Mouse (Mus musculus) heart, postnatal 0 days (tissue): ENCODE measurements at regions not wholly inside any gene's neighbourhood (a gene's known extent, or its start where the extent isn't known, plus 50 kb on each side); places are given as distances from the start of the nearest gene placed in this dataset.

Experiments
- ATAC-seq: fragments of 200-750 bp; cut with Nextera tagmentation; 2 replicates; pipeline ENCODE4 v1.8.0; 2017; ENCODE audit warnings: low read depth, moderate number of reproducible peaks, moderate library complexity; ENCODE audit not compliant: insufficient read depth
- DNase-seq: peaks from one replicate; pipeline ENCODE4 v3.0.0-alpha.2; 2016; ENCODE audit warnings: low spot score
- H3K27ac ChIP-seq: fragments of 300-500 bp; sonication (generic); 2 replicates; pipeline ENCODE4 v1.5.1; 2014; ENCODE audit warnings: low read depth, mild to moderate bottlenecking
- H3K27me3 ChIP-seq: fragments of 300-500 bp; sonication (generic); 2 replicates; pipeline ENCODE4 v1.6.1; 2014; ENCODE audit warnings: low read length, mixed read lengths; ENCODE audit not compliant: control insufficient read depth, insufficient read depth
- H3K36me3 ChIP-seq: fragments of 300-500 bp; sonication (generic); replicated peaks from 2 replicates; pipeline ENCODE4 v1.6.1; 2014; ENCODE audit warnings: low read length, mixed read lengths; ENCODE audit not compliant: control insufficient read depth, insufficient read depth
- H3K4me1 ChIP-seq: fragments of 300-500 bp; sonication (generic); 2 replicates; pipeline ENCODE4 v1.6.1; 2014; ENCODE audit warnings: antibody characterized with exemption; ENCODE audit not compliant: control insufficient read depth, insufficient read depth
- H3K4me2 ChIP-seq: fragments of 300-500 bp; sonication (generic); 2 replicates; pipeline ENCODE4 v1.6.1; 2014; ENCODE audit warnings: low read depth, mild to moderate bottlenecking, low read length, moderate library complexity
- H3K4me3 ChIP-seq: fragments of 300-500 bp; sonication (generic); 2 replicates; pipeline ENCODE4 v1.5.1; 2014; ENCODE audit warnings: low read depth, low read length
- H3K9ac ChIP-seq: fragments of 300-500 bp; sonication (generic); replicated peaks from 2 replicates; pipeline ENCODE4 v1.6.1; 2014; ENCODE audit warnings: low read depth, low read length, mixed read lengths
- H3K9me3 ChIP-seq: fragments of 300-500 bp; sonication (generic); replicated peaks from 2 replicates; pipeline ENCODE4 v1.6.1; 2016; ENCODE audit warnings: low read length; ENCODE audit not compliant: control insufficient read depth
- CTCF ChIP-seq: IDR thresholded peaks from 2 replicates; pipeline ENCODE4 v1.5.1; 2016; ENCODE audit warnings: antibody characterized with exemption, control low read depth, low read depth
- EP300 ChIP-seq: IDR thresholded peaks from 2 replicates; pipeline ENCODE4 v1.6.1; 2016; ENCODE audit warnings: antibody characterized with exemption, low read depth
- WGBS: fragments of 180-500 bp; shearing (Covaris S2); extraction: QIAGEN DNeasy Blood & Tissue Kit; methylation state at CpG from one replicate; pipeline ENCODE4 v1.1.7; 2014; 5-methylcytosine and 5-hydroxymethylcytosine counted together

DNA sequence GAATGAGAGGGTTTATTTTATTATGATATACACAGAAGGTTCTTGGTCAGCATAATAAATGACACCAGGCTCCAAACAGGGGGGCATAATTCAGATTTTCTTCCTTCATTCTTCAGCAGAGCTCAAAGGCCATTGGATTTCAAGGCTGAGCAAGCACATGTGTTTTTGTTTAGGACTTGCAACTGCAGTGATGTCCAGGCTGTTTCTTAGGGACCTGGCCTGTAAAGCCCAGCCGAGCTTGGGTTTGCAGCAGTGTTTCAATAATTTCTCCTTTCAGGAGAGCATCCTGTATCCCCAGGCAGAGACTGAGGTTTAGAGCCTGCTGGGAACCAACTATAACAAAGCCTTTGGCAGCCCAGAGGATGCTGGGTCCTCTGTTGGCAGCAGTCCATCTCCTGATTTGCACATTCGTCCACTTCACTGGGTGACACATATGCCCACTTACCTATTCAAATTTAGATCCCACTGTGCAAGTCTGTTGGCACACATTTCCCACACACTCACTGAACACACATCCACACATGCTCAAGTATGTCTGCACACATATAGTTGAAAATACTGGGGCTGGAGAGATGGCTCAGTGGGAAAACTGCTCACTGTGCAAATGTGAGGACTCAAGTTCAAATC is 247.2 kb downstream of the Insig2 start:
- no peak overlapping the region for H3K4me2 ChIP-seq
- no peaks in the 10 kb centered on the region for H3K27me3 ChIP-seq
- no peak overlapping the region for H3K9ac ChIP-seq
- no peak overlapping the region for H3K27ac ChIP-seq
- no peak for TF ChIP-seq EP300
- TF ChIP-seq CTCF = no peak
- no peak overlapping the region for H3K4me3 ChIP-seq
- DNase-seq (no peak), ATAC-seq (no peak)
- no peaks in the 10 kb centered on the region for H3K36me3 ChIP-seq
- no peaks in the 10 kb centered on the region for H3K9me3 ChIP-seq
- H3K4me1 ChIP-seq = no peaks in the 10 kb centered on the region
- 42% methylated on average over 2 of the region's 2 CpGs for WGBS

DNA sequence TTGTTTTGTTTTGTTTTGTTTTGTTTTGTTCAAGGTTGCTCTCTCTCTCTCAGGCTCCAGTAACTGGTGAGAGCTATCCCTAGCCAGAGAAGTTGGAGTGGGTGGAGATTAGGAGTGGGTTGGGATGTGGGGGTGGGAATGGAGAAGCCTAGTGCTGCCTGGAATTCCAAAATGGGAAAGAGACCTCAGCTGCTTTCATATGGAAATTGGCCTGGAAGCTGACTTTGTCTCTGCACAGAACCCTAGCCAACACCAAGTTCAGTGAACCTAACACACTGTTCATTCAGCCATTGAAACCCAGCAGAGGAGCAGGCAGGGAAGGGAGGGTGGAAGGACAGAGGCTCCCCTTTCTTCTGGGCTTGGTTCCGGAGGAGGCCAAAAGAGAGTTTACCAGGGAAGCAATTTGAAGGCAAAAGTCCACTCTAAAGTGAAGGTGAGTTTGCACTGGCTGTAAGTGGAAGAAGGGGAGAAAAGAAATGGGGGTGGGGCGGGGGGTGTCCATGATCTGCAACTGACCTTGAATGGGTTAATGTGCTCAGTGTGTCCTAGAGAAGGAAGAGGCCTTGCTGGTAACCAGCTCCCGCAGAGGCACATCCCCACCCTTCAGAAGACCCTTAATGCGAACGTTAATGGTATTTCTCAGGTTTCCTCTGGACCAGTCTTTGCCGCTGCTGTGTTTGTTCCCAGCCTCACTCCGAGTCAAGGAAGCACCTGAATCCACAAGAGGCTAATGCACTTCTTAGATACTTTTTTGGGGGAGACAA is 245.1 kb downstream of the Insig2 start:
- WGBS = 44% methylated on average over 7 of the region's 7 CpGs
- Histone ChIP-seq H3K36me3 (no peaks in the 10 kb centered on the region), H3K9ac (no peak overlapping the region), H3K4me1 (no peaks in the 10 kb centered on the region), H3K4me2 (no peak overlapping the region), H3K27ac (no peak overlapping the region), H3K27me3 (no peaks in the 10 kb centered on the region), H3K9me3 (no peaks in the 10 kb centered on the region), H3K4me3 (no peak overlapping the region)
- no peak for ATAC-seq
- TF ChIP-seq CTCF (no peak), EP300 (no peak)
- no peak for DNase-seq

DNA sequence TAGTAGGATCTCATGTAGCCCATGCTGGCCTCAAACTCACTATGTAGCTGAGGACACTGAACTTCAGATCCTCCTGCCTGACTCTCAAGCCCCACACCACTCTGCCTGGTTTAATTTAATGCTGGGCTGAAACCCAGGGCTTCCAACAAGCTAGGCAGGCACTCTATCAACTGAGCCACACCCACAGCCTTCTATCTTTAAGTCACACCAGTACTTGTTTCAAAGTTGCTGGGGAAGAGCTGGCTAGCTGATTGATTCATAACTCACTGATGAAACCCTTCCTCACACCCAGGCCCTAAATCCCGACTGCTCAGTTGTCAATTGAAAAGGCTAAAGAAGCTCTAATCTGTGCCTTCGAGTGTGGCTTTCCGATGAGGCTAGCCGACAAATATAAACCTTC is 241.8 kb downstream of the Insig2 start:
- 67% methylated on average over 4 of the region's 4 CpGs for WGBS
- TF ChIP-seq EP300 (no peak), CTCF (no peak)
- no peak for ATAC-seq

DNA sequence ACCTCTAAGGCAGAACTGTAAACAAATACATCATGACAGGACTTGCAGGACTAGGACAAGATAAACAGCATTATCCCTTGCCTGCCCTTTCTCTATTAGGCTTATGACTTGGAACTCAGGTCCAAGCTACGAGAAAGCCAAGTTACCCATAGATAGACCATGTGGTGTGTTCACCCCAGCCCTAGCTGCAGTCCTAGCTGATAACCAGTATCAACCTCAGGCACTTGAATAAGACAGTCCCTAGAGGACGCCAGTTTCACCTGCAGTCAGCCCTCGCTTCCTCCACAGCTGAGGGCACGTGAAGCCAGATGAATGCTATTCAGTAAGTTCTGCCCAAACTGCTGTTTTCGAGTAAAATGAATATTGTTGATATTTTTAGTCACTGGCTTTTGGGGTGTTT is 239.5 kb downstream of the Insig2 start:
- Histone ChIP-seq H3K27ac (no peak overlapping the region), H3K9ac (no peak overlapping the region), H3K4me1 (no peaks in the 10 kb centered on the region), H3K36me3 (no peaks in the 10 kb centered on the region), H3K4me2 (no peak overlapping the region), H3K27me3 (0 out of 2 replicates have a peak, but pooled peaks cover 5% of the 10 kb centered on the region), H3K9me3 (no peaks in the 10 kb centered on the region), H3K4me3 (no peak overlapping the region)
- DNase-seq = no peak
- TF ChIP-seq CTCF (no peak), EP300 (no peak)
- 48% methylated on average over 5 of the region's 5 CpGs for WGBS
- ATAC-seq = no peak

More for the DNA sequence above, 241.8 kb downstream of the Insig2 start:
- Histone ChIP-seq H3K4me2 (no peak overlapping the region), H3K27ac (no peak overlapping the region), H3K27me3 (no peaks in the 10 kb centered on the region), H3K9ac (no peak overlapping the region), H3K4me3 (no peak overlapping the region), H3K4me1 (no peaks in the 10 kb centered on the region), H3K36me3 (no peaks in the 10 kb centered on the region), H3K9me3 (no peaks in the 10 kb centered on the region)
- no peak for DNase-seq

DNA sequence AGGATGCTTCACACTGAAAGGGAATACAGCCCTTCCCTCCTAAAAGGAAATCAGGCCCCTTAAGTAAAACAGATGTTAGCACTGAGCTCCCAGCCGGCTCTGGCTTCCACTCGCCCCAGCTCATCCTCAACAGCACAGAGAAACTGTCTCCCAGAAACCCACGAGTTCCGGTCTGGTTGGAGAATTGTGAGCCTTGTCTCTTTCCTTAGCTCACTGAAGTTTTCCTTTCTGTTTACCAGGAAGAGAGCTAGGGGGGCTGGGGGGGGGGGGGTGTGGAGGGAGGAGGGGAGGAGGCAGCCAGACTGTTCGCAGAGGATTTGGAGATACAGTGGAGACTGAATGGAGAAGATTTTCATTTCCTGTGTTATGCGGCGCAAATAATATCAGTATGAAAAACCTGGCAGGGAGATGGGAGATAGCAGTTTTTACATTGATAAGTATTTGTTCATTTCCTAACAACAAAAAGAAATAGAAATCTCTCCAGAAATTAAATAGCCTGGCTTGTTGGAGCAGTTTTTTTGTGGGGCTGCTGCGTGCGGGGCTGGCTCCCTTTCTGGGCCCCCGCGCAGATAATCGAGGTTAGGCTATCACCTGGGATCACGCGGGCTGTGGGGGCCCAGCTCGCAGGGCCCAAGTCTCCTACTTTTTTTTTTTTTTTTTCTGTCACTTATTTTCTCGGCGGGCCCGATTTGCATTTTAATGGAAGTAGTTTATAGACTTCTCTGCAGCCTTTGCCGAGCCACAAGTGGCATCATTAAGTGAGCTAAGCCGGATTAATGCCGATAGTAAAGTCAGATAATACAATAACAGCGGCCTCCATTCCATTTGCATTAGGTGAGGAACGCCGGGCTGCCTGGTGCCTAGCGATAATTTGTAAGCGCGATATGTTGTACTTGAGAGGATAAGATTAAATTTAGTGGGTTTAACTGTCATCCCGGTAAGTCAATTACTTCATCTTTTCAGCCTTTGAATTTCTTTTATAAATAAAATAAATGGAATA is 235.5 kb downstream of the Insig2 start:
- ATAC-seq (peak; percentile 49; the same call in 1 of the 2 replicates), DNase-seq (peak; percentile 38)

More for the DNA sequence above, 235.5 kb downstream of the Insig2 start:
- Histone ChIP-seq H3K27me3 (0 out of 2 replicates have a peak, but pooled peaks cover 5% of the 10 kb centered on the region), H3K27ac (no peak overlapping the region), H3K9me3 (no peaks in the 10 kb centered on the region), H3K4me2 (peak overlapping the region; percentile 74), H3K4me1 (no peaks in the 10 kb centered on the region), H3K9ac (no peak overlapping the region; the same call in 1 of the 2 replicates), H3K4me3 (peak overlapping the region; percentile 46), H3K36me3 (no peaks in the 10 kb centered on the region)
- WGBS = 7% methylated on average over 28 of the region's 28 CpGs
- TF ChIP-seq EP300 (no peak), CTCF (no peak)
